Mouse (Mus musculus) heart, embryonic 11.5 days (tissue): ENCODE measurements at regions not wholly inside any gene's neighbourhood (a gene's known extent, or its start where the extent isn't known, plus 50 kb on each side); places are given as distances from the start of the nearest gene placed in this dataset.

Source experiments
- ATAC-seq: fragments of 200-750 bp; cut with Nextera tagmentation; replicated peaks from 2 replicates; pipeline ENCODE4 v1.8.0; 2017; ENCODE audit warnings: moderate library complexity; ENCODE audit not compliant: insufficient number of reproducible peaks, low FRiP score, low TSS enrichment
- H3K27ac ChIP-seq: fragments of 300-500 bp; sonication (generic); 2 replicates; pipeline ENCODE4 v1.5.1; 2014; ENCODE audit warnings: mild to moderate bottlenecking, low read depth, low read length
- H3K27me3 ChIP-seq: fragments of 300-500 bp; sonication (generic); 2 replicates; pipeline ENCODE4 v1.6.1; 2014; ENCODE audit warnings: mild to moderate bottlenecking, low read length, mixed read lengths; ENCODE audit not compliant: control insufficient read depth, insufficient read depth
- H3K36me3 ChIP-seq: fragments of 300-500 bp; sonication (generic); 2 replicates; pipeline ENCODE4 v1.6.1; 2014; ENCODE audit warnings: mild to moderate bottlenecking, low read length, moderate library complexity, mixed read lengths; ENCODE audit not compliant: control insufficient read depth, insufficient read depth
- H3K4me1 ChIP-seq: fragments of 300-500 bp; sonication (generic); 2 replicates; pipeline ENCODE4 v1.6.1; 2014; ENCODE audit warnings: low read length; ENCODE audit not compliant: control insufficient read depth, insufficient read depth
- H3K4me2 ChIP-seq: fragments of 300-500 bp; sonication (generic); 2 replicates; pipeline ENCODE4 v1.6.1; 2014; ENCODE audit warnings: mild to moderate bottlenecking, moderate library complexity
- H3K4me3 ChIP-seq: fragments of 300-500 bp; sonication (generic); 2 replicates; pipeline ENCODE4 v1.5.1; 2014; ENCODE audit warnings: low read depth, low read length
- H3K9ac ChIP-seq: fragments of 300-500 bp; sonication (generic); 2 replicates; pipeline ENCODE4 v1.6.1; 2014; ENCODE audit warnings: mild to moderate bottlenecking, low read depth, low read length, moderate library complexity
- H3K9me3 ChIP-seq: fragments of 300-500 bp; sonication (generic); replicated peaks from 2 replicates; pipeline ENCODE4 v1.6.1; 2016; ENCODE audit warnings: low read length; ENCODE audit not compliant: control insufficient read depth
- WGBS: fragments of 180-500 bp; shearing (Covaris S2); extraction: QIAGEN DNeasy Blood & Tissue Kit; methylation state at CpG from one replicate; pipeline ENCODE4 v1.1.7; 2014; ENCODE audit not compliant: insufficient replicate concordance; 5-methylcytosine and 5-hydroxymethylcytosine counted together

GRCm38 (mm10) chr16:92988000-92988399, 162.1 kb upstream of the Runx1 start:
- no peak overlapping the region for H3K27ac ChIP-seq
- H3K9ac ChIP-seq: no peak overlapping the region
- H3K9me3 ChIP-seq: no peaks in the 10 kb centered on the region
- 87% methylated on average over 3 of the region's 3 CpGs for WGBS
- no peak overlapping the region for H3K4me3 ChIP-seq
- ATAC-seq: no peak
- no peak overlapping the region for H3K4me2 ChIP-seq
- peaks cover 7% of the 10 kb centered on the region for H3K27me3 ChIP-seq
- H3K4me1 ChIP-seq: no peaks in the 10 kb centered on the region
- no peaks in the 10 kb centered on the region for H3K36me3 ChIP-seq

- no peaks in the 10 kb centered on the region for H3K36me3 ChIP-seq
- WGBS: 66% methylated on average over 6 of the region's 6 CpGs
- no peak overlapping the region for H3K4me2 ChIP-seq
- H3K9me3 ChIP-seq: no peaks in the 10 kb centered on the region
- H3K27me3 ChIP-seq: no peaks in the 10 kb centered on the region; the same call in 1 of the 2 replicates
- H3K27ac ChIP-seq: no peak overlapping the region
- H3K4me1 ChIP-seq: no peaks in the 10 kb centered on the region
- no peak overlapping the region for H3K4me3 ChIP-seq
- no peak overlapping the region for H3K9ac ChIP-seq
- ATAC-seq: no peak
These were observed 159.8 kb upstream of the Runx1 start for GRCm38 (mm10) chr16:92985768-92986167.

GRCm38 (mm10) chr16:92982934-92983333, 157.0 kb upstream of the Runx1 start:
- WGBS: 89% methylated on average over 7 of the region's 7 CpGs
- Histone ChIP-seq H3K4me2 (no peak overlapping the region), H3K27me3 (no peaks in the 10 kb centered on the region; the same call in 1 of the 2 replicates), H3K4me1 (no peaks in the 10 kb centered on the region), H3K36me3 (no peaks in the 10 kb centered on the region), H3K9ac (no peak overlapping the region), H3K9me3 (no peaks in the 10 kb centered on the region), H3K27ac (no peak overlapping the region), H3K4me3 (no peak overlapping the region)
- no peak for ATAC-seq

GRCm38 (mm10) chr16:92979620-92980330, 153.8 kb upstream of the Runx1 start:
- ATAC-seq: no peak
- H3K4me1 ChIP-seq: no peaks in the 10 kb centered on the region
- 62% methylated on average over 11 of the region's 11 CpGs for WGBS
- H3K4me3 ChIP-seq: no peak overlapping the region
- H3K36me3 ChIP-seq: no peaks in the 10 kb centered on the region
- no peaks in the 10 kb centered on the region for H3K27me3 ChIP-seq
- no peak overlapping the region for H3K9ac ChIP-seq
- no peak overlapping the region for H3K27ac ChIP-seq
- H3K9me3 ChIP-seq: no peaks in the 10 kb centered on the region
- no peak overlapping the region for H3K4me2 ChIP-seq

GRCm38 (mm10) chr16:92976097-92976496, 150.1 kb upstream of the Runx1 start:
- Histone ChIP-seq H3K27me3 (peaks cover 2% of the 10 kb centered on the region; the same call in 1 of the 2 replicates), H3K4me1 (no peaks in the 10 kb centered on the region), H3K9me3 (no peaks in the 10 kb centered on the region), H3K9ac (no peak overlapping the region), H3K36me3 (no peaks in the 10 kb centered on the region), H3K4me2 (no peak overlapping the region), H3K4me3 (no peak overlapping the region), H3K27ac (no peak overlapping the region)
- WGBS: 85% methylated on average over 8 of the region's 8 CpGs
- no peak for ATAC-seq

GRCm38 (mm10) chr16:92975090-92975489, 149.1 kb upstream of the Runx1 start:
- Histone ChIP-seq H3K36me3 (no peaks in the 10 kb centered on the region), H3K4me1 (no peaks in the 10 kb centered on the region), H3K4me2 (no peak overlapping the region), H3K9ac (no peak overlapping the region), H3K27ac (no peak overlapping the region), H3K27me3 (peaks cover 2% of the 10 kb centered on the region; the same call in 1 of the 2 replicates), H3K4me3 (no peak overlapping the region), H3K9me3 (no peaks in the 10 kb centered on the region)
- ATAC-seq: no peak
- WGBS: 88% methylated on average over 8 of the region's 8 CpGs

GRCm38 (mm10) chr16:92972681-92973080, 146.7 kb upstream of the Runx1 start:
- Histone ChIP-seq H3K36me3 (no peaks in the 10 kb centered on the region), H3K27ac (no peak overlapping the region), H3K27me3 (peaks cover 2% of the 10 kb centered on the region; the same call in 1 of the 2 replicates), H3K4me1 (no peaks in the 10 kb centered on the region), H3K4me2 (no peak overlapping the region), H3K9me3 (no peaks in the 10 kb centered on the region), H3K9ac (no peak overlapping the region), H3K4me3 (no peak overlapping the region)
- ATAC-seq: no peak
- WGBS: 74% methylated on average over 5 of the region's 5 CpGs

- Histone ChIP-seq H3K4me1 (no peaks in the 10 kb centered on the region), H3K27me3 (peaks cover 2% of the 10 kb centered on the region; the same call in 1 of the 2 replicates), H3K27ac (no peak overlapping the region), H3K9me3 (no peaks in the 10 kb centered on the region), H3K4me2 (no peak overlapping the region), H3K4me3 (no peak overlapping the region), H3K36me3 (no peaks in the 10 kb centered on the region), H3K9ac (no peak overlapping the region)
- no peak for ATAC-seq
- WGBS: 80% methylated on average over 3 of the region's 3 CpGs
These were observed 146.0 kb upstream of the Runx1 start for GRCm38 (mm10) chr16:92971956-92972355.

- Histone ChIP-seq H3K27me3 (peaks cover 8% of the 10 kb centered on the region), H3K9ac (no peak overlapping the region), H3K9me3 (no peaks in the 10 kb centered on the region), H3K27ac (no peak overlapping the region), H3K4me1 (no peaks in the 10 kb centered on the region), H3K4me2 (no peak overlapping the region), H3K4me3 (no peak overlapping the region), H3K36me3 (no peaks in the 10 kb centered on the region)
- WGBS: 78% methylated on average over 2 of the region's 2 CpGs
- ATAC-seq: no peak
These were observed 144.6 kb upstream of the Runx1 start for GRCm38 (mm10) chr16:92970587-92970986.
